Mouse (Mus musculus): ENCODE data around the gene Prss50. TPM values are rescaled to one million over a fixed set of nuclear protein-coding genes. Genes with fewer than 3 reads are reported as not detected.

Prss50 gene
- total and polyA plus RNA-seq, 2 experiments from 2014 or later: 0.24 to 0.54 TPM

GRCm38 (mm10) chr9:110879998-110880561 lies 22.3 kb downstream of the Prss50 start, which contains the start of gene Tmie:
Gene Tmie, minus strand, starts transcription at chr9:110880113.
- H3K4me1 ChIP-seq (ENCODE audit: insufficient read depth): no peaks in the 10 kb centered on the region
- peak within 1 kb of the TSS; percentile 50 for H3K4me3 ChIP-seq (ENCODE audit: low read depth, low read length)
- WGBS: under 1% methylated on average over 55 of the region's 57 CpGs
- ATAC-seq (peak; percentile 62), DNase-seq (peak; percentile 29)
- no peak within 1 kb of the TSS for H3K27ac ChIP-seq (ENCODE audit: low read depth, low read length)
- H3K27me3 ChIP-seq (ENCODE audit: insufficient read depth, low read length): peaks cover 9% of the 10 kb centered on the region
- no peaks in the 10 kb centered on the region for H3K9me3 ChIP-seq (ENCODE audit: low read length)
- TF ChIP-seq CTCF (IDR thresholded peaks at IDR 0.05; ENCODE audit: low read depth): no peak
- peak within 1 kb of the TSS; percentile 47 for H3K9ac ChIP-seq
- no peaks in the 10 kb centered on the region for H3K36me3 ChIP-seq (ENCODE audit: insufficient read depth)
- peak within 1 kb of the TSS; percentile 94 for H3K4me2 ChIP-seq (ENCODE audit: low read depth)

- no peak for TF ChIP-seq CTCF (IDR thresholded peaks at IDR 0.05; ENCODE audit: low read depth)
- DNase-seq (no peak), ATAC-seq (no peak)
- Histone ChIP-seq H3K9ac (no peak overlapping the region), H3K9me3 (ENCODE audit: low read length) (no peaks in the 10 kb centered on the region), H3K27ac (ENCODE audit: low read depth, low read length) (no peak overlapping the region), H3K4me3 (ENCODE audit: low read depth, low read length) (peak overlapping the region; percentile 50), H3K4me1 (ENCODE audit: insufficient read depth) (no peaks in the 10 kb centered on the region), H3K27me3 (ENCODE audit: insufficient read depth, low read length) (peaks cover 9% of the 10 kb centered on the region), H3K36me3 (ENCODE audit: insufficient read depth) (no peaks in the 10 kb centered on the region), H3K4me2 (ENCODE audit: low read depth) (peak overlapping the region; percentile 94)
- WGBS: 77% methylated on average over 4 of the region's 4 CpGs
Measured at GRCm38 (mm10) chr9:110880772-110881171, 23.0 kb downstream of the Prss50 start.

GRCm38 (mm10) chr9:110881953-110882352 lies 24.2 kb downstream of the Prss50 start:
- no peak for TF ChIP-seq CTCF (IDR thresholded peaks at IDR 0.05; ENCODE audit: low read depth)
- no peak for ATAC-seq
- H3K9ac ChIP-seq: no peak overlapping the region
- H3K4me3 ChIP-seq (ENCODE audit: low read depth, low read length): no peak overlapping the region
- no peak overlapping the region for H3K27ac ChIP-seq (ENCODE audit: low read depth, low read length)
- WGBS: 78% methylated on average over 7 of the region's 7 CpGs
- no peaks in the 10 kb centered on the region for H3K36me3 ChIP-seq (ENCODE audit: insufficient read depth)
- no peaks in the 10 kb centered on the region for H3K4me1 ChIP-seq (ENCODE audit: insufficient read depth)
- DNase-seq: no peak
- no peaks in the 10 kb centered on the region for H3K9me3 ChIP-seq (ENCODE audit: low read length)
- H3K27me3 ChIP-seq (ENCODE audit: insufficient read depth, low read length): peaks cover 9% of the 10 kb centered on the region
- no peak overlapping the region for H3K4me2 ChIP-seq (ENCODE audit: low read depth)

GRCm38 (mm10) chr9:110887388-110888303 lies 29.9 kb downstream of the Prss50 start:
- no peak for TF ChIP-seq CTCF (IDR thresholded peaks at IDR 0.05; ENCODE audit: low read depth)
- 58% methylated on average over 9 of the region's 9 CpGs for WGBS
- H3K9ac ChIP-seq: no peak overlapping the region
- no peaks in the 10 kb centered on the region for H3K4me1 ChIP-seq (ENCODE audit: insufficient read depth)
- no peak overlapping the region for H3K4me3 ChIP-seq (ENCODE audit: low read depth, low read length)
- no peaks in the 10 kb centered on the region for H3K9me3 ChIP-seq (ENCODE audit: low read length)
- ATAC-seq (no peak), DNase-seq (no peak)
- H3K4me2 ChIP-seq (ENCODE audit: low read depth): no peak overlapping the region
- no peaks in the 10 kb centered on the region for H3K27me3 ChIP-seq (ENCODE audit: insufficient read depth, low read length)
- no peak overlapping the region for H3K27ac ChIP-seq (ENCODE audit: low read depth, low read length)
- no peaks in the 10 kb centered on the region for H3K36me3 ChIP-seq (ENCODE audit: insufficient read depth)

- no peak overlapping the region for H3K27ac ChIP-seq (ENCODE audit: low read depth, low read length)
- no peak overlapping the region for H3K4me3 ChIP-seq (ENCODE audit: low read depth, low read length)
- H3K9me3 ChIP-seq (ENCODE audit: low read length): no peaks in the 10 kb centered on the region
- ATAC-seq (no peak), DNase-seq (no peak)
- no peak overlapping the region for H3K9ac ChIP-seq
- 91% methylated on average over 14 of the region's 14 CpGs for WGBS
- no peak for TF ChIP-seq CTCF (IDR thresholded peaks at IDR 0.05; ENCODE audit: low read depth)
- no peaks in the 10 kb centered on the region for H3K4me1 ChIP-seq (ENCODE audit: insufficient read depth)
- H3K4me2 ChIP-seq (ENCODE audit: low read depth): no peak overlapping the region
- H3K27me3 ChIP-seq (ENCODE audit: insufficient read depth, low read length): no peaks in the 10 kb centered on the region
- no peaks in the 10 kb centered on the region for H3K36me3 ChIP-seq (ENCODE audit: insufficient read depth)
Measured at GRCm38 (mm10) chr9:110888935-110889334, 31.2 kb downstream of the Prss50 start.

- 14% methylated on average over 21 of the region's 21 CpGs for WGBS
- no peak for DNase-seq
Measured at GRCm38 (mm10) chr9:110890026-110890783, 32.4 kb downstream of the Prss50 start.

More at GRCm38 (mm10) chr9:110890026-110890783, 32.4 kb downstream of the Prss50 start:
- Histone ChIP-seq H3K36me3 (ENCODE audit: insufficient read depth) (no peaks in the 10 kb centered on the region), H3K4me2 (ENCODE audit: low read depth) (no peak overlapping the region), H3K27me3 (ENCODE audit: insufficient read depth, low read length) (no peaks in the 10 kb centered on the region), H3K27ac (ENCODE audit: low read depth, low read length) (no peak overlapping the region), H3K9me3 (ENCODE audit: low read length) (no peaks in the 10 kb centered on the region), H3K4me1 (ENCODE audit: insufficient read depth) (no peaks in the 10 kb centered on the region), H3K4me3 (ENCODE audit: low read depth, low read length) (no peak overlapping the region), H3K9ac (no peak overlapping the region)
- no peak for ATAC-seq
- TF ChIP-seq CTCF (IDR thresholded peaks at IDR 0.05; ENCODE audit: low read depth): peak; percentile 42

Measured in forebrain, postnatal 0 days (tissue).